Mouse (Mus musculus) neutrophil, adult 5-6 weeks (primary cell): Measurements from ENCODE around the gene Rnf11. TPM values are rescaled to one million over a fixed set of nuclear protein-coding genes. Genes with fewer than 3 reads are reported as not detected.

Source experiments
- ATAC-seq: fragments of 151-379, 151-347 bp; 2 replicates; pipeline ENCODE4 v1.8.0; 2017; ENCODE audit warnings: mild to moderate bottlenecking, moderate TSS enrichment; ENCODE audit not compliant: insufficient number of reproducible peaks, poor library complexity, low FRiP score, severe bottlenecking; ENCODE audit errors: extremely low read depth
- total RNA-seq: library from RNA; stranded (forward); fragments of 200-1000 nt; gene quantifications from 2 replicates; pipeline ENCODE4 v1.2.3, GENCODE M21; 2017

Rnf11 gene
- 125 and 130 TPM in 2 replicates for total RNA-seq

DNA sequence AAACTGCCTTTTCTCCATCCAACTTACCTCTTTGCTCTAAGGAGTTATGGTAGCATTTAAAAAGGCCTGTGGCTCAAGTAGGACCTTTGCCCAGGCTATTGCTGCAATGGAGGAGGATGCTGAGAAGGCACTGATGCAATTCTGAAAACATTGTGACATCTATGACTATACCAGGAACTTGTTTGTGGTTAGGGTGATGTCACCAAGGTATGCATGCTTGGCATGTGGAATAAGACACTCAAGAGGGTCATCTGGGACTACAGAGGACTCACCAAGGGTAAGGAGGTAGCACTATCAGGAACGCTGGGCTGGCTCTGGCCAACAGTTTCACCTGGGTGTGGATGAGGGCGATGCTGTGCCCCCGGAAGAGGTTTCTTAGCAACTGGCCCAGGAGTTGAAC, at the start of gene Rnf11:
Gene Rnf11 (minus strand): TSS at position 108 of the 400 bp plus-strand sequence.
- ATAC-seq, result peak; percentile 98

DNA sequence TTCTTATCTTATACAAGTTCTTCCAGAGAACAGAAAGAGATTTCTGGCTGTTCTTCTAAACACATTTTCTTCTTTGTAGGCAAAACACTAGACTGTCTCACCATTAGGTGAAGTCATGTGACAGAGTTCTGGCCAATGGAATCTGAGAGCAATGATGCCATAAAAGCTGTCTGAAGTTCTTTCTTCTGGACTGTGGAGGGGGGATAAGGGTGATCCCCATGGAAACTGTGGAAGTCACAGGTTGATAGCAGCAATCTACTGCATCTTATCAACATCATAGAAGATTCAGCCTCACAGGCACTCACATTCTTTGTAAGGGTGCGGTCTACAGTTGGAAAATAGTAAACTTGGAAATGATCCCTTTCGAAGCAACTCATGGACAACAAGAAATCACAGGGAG, 46.6 kb upstream of the Rnf11 start, which contains the start of gene 4930522H14Rik:
Gene 4930522H14Rik (minus strand): TSS at position 187 of the 400 bp plus-strand sequence.
- no peak for ATAC-seq

- ATAC-seq, result no peak
Measured at GRCm38 (mm10) chr4:109530245-109530816, 45.8 kb upstream of the Rnf11 start.

DNA sequence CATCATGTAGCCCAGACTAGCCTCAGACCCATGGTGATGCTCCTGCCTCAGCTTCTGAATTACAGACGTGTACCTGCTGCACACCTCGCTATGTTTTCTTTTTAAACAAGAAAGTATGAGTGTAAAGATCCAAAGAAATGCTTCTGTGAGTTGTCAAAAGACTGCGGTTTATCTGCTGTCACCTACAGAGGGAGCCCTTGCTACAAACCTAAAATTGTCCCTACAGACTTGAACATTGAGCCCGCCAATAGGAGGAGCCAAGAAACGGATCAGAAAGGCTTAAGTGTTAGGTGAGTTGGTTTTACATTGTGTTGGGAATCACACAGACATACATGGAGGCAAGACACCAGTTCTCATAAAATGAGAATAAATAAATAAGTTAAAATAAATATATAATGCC, 20.4 kb upstream of the Rnf11 start:
- ATAC-seq, result peak; percentile 91

DNA sequence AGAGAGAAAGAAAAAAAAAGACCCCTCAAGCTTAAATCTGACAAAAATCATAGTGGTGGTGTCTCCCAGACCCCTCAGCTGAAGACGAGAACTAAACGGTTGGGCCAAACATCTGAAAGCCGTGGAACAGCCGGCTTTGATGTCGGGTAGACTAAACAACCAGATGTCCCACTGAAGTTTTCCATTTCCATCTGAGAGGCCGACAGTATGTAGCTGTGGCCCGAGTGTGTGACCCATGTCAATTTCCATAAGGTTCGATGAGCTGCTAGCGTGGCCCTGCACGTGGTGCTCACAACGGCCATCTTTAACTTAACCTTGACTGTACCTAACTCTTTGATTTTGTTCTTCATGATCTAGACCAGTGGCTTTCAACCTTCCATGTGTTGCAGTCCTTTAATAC, 13.9 kb upstream of the Rnf11 start:
- ATAC-seq, result no peak

DNA sequence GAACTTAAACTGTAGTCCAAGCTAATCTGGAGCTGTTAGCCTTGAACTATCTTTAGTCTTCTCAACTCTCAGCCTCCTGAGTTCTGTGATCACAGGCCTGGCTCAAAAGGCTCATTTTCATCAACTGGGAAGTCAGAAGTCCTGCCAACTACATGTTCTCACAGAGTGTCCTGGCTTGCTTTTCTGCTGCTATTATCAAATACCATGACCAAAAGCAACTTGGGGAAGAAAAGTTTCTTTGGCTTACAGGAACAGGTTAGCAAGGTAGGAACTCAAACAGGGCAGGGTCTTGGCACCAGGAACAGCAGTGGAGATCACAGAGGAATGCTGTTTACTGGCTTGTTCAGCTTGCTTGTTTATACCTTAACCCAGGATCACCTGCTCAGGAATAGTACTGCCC, 9.1 kb upstream of the Rnf11 start:
- ATAC-seq, result no peak

- no peak for ATAC-seq
Measured at GRCm38 (mm10) chr4:109488812-109489211, 4.3 kb upstream of the Rnf11 start.

- no peak for ATAC-seq
Measured at GRCm38 (mm10) chr4:109482701-109483100, 1.8 kb downstream of the Rnf11 start.

DNA sequence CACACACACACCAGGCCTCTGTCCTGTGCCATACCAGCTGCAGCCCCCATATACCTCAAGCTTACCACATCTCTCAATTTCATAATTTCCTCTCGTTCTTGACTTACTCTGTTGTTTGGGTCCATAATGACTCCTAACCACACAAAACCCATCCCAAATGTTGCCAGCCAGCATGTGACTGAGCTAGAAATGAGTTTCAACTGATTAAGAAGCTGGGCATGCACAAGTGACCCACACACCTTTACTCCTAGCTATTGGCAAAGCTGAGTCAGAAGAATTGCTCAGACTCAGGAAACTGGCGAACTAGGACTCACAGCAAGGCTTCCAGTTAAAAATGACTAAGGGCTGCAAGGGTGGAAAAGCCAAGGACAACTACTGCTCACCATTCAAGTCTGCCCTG, 3.1 kb downstream of the Rnf11 start:
- ATAC-seq, result no peak

- no peak for ATAC-seq
Measured at GRCm38 (mm10) chr4:109477454-109477853, 7.1 kb downstream of the Rnf11 start.

DNA sequence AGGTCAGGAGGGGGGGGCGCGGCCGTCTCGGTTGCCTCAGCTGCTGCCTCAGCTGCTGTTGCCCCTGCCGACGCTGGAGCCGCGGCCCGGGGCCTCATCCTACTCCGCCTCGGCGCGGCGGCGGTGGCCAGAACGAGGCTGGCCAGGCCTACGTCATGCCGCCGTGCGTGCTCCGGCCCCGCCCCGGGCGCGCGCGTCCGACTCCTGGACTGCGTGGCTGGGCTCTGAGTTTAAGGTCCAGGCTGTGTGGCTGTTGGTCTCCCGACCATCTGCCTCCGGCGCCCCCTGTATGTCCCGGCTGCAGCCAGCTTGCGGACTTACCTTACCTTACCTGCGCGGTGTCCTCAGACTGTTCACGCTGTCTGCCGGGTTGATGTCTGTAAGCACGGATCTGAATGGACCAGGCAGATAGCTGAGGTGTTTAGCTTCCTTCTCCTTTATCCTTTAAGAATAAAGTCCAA, 7.9 kb downstream of the Rnf11 start:
- peak; percentile 86 for ATAC-seq

- peak; percentile 41; the same call in 1 of the 2 replicates for ATAC-seq
Measured at GRCm38 (mm10) chr4:109475577-109476553, 8.7 kb downstream of the Rnf11 start.

- ATAC-seq, result no peak
Measured at GRCm38 (mm10) chr4:109475078-109475477, 9.4 kb downstream of the Rnf11 start.

DNA sequence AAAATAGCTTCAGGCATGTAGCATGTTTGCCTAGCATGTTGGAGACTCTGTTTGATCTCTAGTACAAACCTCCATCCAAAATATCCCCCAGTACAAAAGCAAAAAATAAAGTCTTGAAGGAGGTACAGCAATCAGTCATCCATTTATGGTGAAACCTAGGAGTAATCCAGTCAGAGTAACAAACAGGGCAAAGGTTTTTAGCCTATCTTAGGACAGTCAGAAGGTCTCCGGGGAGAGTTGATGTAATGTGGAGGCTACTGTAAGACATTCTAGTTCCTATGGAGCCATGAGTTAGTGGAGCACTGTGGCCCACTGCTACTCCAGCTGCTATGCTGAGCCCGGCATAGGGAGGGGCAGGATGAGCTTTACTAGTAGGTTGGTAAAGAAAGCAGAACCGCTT, 12.0 kb downstream of the Rnf11 start:
- no peak for ATAC-seq

GRCm38 (mm10) chr4:109471606-109472005, 12.9 kb downstream of the Rnf11 start:
- no peak for ATAC-seq

DNA sequence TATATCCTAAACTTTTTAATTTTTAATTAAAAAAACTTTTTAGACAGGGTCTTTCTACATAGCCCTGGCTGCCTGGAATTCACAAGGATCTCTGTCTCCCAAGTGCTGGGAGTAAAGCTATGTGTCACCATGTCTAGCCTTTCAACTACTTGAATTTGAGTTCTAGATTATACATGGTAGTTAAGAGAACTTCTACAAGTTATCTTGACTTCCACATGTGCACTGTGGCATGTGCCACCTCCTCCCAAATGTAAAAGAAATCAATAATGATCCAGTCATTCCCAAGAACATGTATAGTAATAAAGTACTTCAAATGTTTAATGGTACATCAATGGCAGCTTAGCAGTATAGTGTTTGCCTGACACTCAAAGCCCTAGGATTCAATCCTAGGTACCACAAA, 16.8 kb downstream of the Rnf11 start:
- no peak for ATAC-seq

- no peak for ATAC-seq
Measured at GRCm38 (mm10) chr4:109463892-109464291, 20.6 kb downstream of the Rnf11 start.

- ATAC-seq, result no peak
Measured at GRCm38 (mm10) chr4:109460421-109461179, 23.9 kb downstream of the Rnf11 start.

GRCm38 (mm10) chr4:109456821-109457220, 27.7 kb downstream of the Rnf11 start:
- no peak for ATAC-seq
